In genomic region chr17:35178528-35178927, GRCm38 (mm10) we compare ENCODE assay signal across 7 mouse cellular contexts. TPM values are rescaled to one million over a fixed set of nuclear protein-coding genes. Genes with fewer than 3 reads are reported as not detected.
DNase-seq lines count a peak whose midpoint lies in the region; ATAC-seq and TF ChIP-seq lines count a peak whose summit lies in the region.

No protein-coding gene starts in this region.

- peak; percentile 98 for TF ChIP-seq CTCF in lung, postnatal 0 days (IDR thresholded peaks at IDR 0.05)

- TF ChIP-seq EP300 in lung, postnatal 0 days (IDR thresholded peaks at IDR 0.05): no peak

- DNase-seq in 3T3-L1 (ENCODE audit: low read depth, low spot score): peak; percentile 87
- DNase-seq in CD4-positive helper T cell, adult 2 months (ENCODE audit: low read depth, low spot score): peak; percentile 80
- DNase-seq in brain, adult 2 months (ENCODE audit: low read depth, low spot score): peak; percentile 75
- peak; percentile 62 to 79 for DNase-seq in kidney, adult 8-10 months
- peak; percentile 91 for DNase-seq in lung, postnatal 0 days (ENCODE audit: low spot score)
- peak; percentile 64 to 82 for DNase-seq in spleen, postnatal 10 days (ENCODE audit: low spot score in 2 of 2)

- no peak overlapping the region for H3K27ac ChIP-seq in lung, postnatal 0 days (ENCODE audit: low read length)

- no peaks in the 10 kb centered on the region for H3K36me3 ChIP-seq in lung, postnatal 0 days (ENCODE audit: insufficient read depth, low read length)

- no peaks in the 10 kb centered on the region for H3K9me3 ChIP-seq in lung, postnatal 0 days (ENCODE audit: low read length)

- no peaks in the 10 kb centered on the region for H3K27me3 ChIP-seq in lung, postnatal 0 days (replicated peaks; ENCODE audit: insufficient read depth, low read length)

- no peak overlapping the region for H3K4me3 ChIP-seq in lung, postnatal 0 days (ENCODE audit: low read depth, low read length)

- 8% methylated on average over 5 of the region's 5 CpGs for WGBS in lung, postnatal 0 days

- H3K4me2 ChIP-seq in lung, postnatal 0 days (replicated peaks; ENCODE audit: low read depth, low read length): no peak overlapping the region

- no peak overlapping the region for H3K9ac ChIP-seq in lung, postnatal 0 days (replicated peaks; ENCODE audit: low read depth)

- H3K4me1 ChIP-seq in lung, postnatal 0 days (ENCODE audit: insufficient read depth, low read depth, low read length): no peaks in the 10 kb centered on the region

- peak; percentile 92 for ATAC-seq in granulocyte monocyte progenitor cell, adult 5-6 weeks (replicated peaks; ENCODE audit: poor library complexity, severe bottlenecking)
- ATAC-seq in lung, postnatal 0 days: peak; percentile 92

RNA-seq across cellular contexts. Expression of gene Aif1, which starts 2.7 kb away (rescaled TPM):
- total RNA-seq in granulocyte monocyte progenitor cell, adult 5-6 weeks (2014; fragmentation: Nextera tagmentation): 15.1 and 20.8 TPM in 2 replicates
- total RNA-seq in granulocyte monocyte progenitor cell, adult 5-6 weeks (2017): 7.8 and 14.3 TPM in 2 replicates
- polyA plus RNA-seq in lung, postnatal 0 days (2015; fragmentation: Nextera tagmentation; extraction: Ambion mirVana): 9.9 and 10.3 TPM in 2 replicates

RNA-seq across cellular contexts. Expression of gene Lst1, which starts 9.7 kb away (rescaled TPM):
- 78.7 and 89.0 TPM in 2 replicates for total RNA-seq in granulocyte monocyte progenitor cell, adult 5-6 weeks (2014; fragmentation: Nextera tagmentation)
- total RNA-seq in granulocyte monocyte progenitor cell, adult 5-6 weeks (2017): 55.5 and 115 TPM in 2 replicates
- 24.8 and 27.5 TPM in 2 replicates for polyA plus RNA-seq in lung, postnatal 0 days (2015; fragmentation: Nextera tagmentation; extraction: Ambion mirVana)

RNA-seq across cellular contexts. Expression of gene Prrc2a, which starts 13.8 kb away (rescaled TPM):
- 254 and 306 TPM in 2 replicates for total RNA-seq in granulocyte monocyte progenitor cell, adult 5-6 weeks (2014; fragmentation: Nextera tagmentation)
- total RNA-seq in granulocyte monocyte progenitor cell, adult 5-6 weeks (2017): 43.2 and 67.9 TPM in 2 replicates
- polyA plus RNA-seq in lung, postnatal 0 days (2015; fragmentation: Nextera tagmentation; extraction: Ambion mirVana): 74.1 and 86.0 TPM in 2 replicates

RNA-seq across cellular contexts. Expression of gene Ltb, which starts 15.7 kb away (rescaled TPM):
- 1.6 TPM in 1 of 2 replicates, not detected in the other for total RNA-seq in granulocyte monocyte progenitor cell, adult 5-6 weeks (2014; fragmentation: Nextera tagmentation)
- 0.41 and 0.99 TPM in 2 replicates for total RNA-seq in granulocyte monocyte progenitor cell, adult 5-6 weeks (2017)
- 2.3 and 3.0 TPM in 2 replicates for polyA plus RNA-seq in lung, postnatal 0 days (2015; fragmentation: Nextera tagmentation; extraction: Ambion mirVana)

RNA-seq across cellular contexts. Expression of gene Tnf, which starts 23.3 kb away (rescaled TPM):
- total RNA-seq in granulocyte monocyte progenitor cell, adult 5-6 weeks (2014; fragmentation: Nextera tagmentation): 5.9 and 12.2 TPM in 2 replicates
- total RNA-seq in granulocyte monocyte progenitor cell, adult 5-6 weeks (2017): 13.1 and 15.2 TPM in 2 replicates
- 0.95 and 3.7 TPM in 2 replicates for polyA plus RNA-seq in lung, postnatal 0 days (2015; fragmentation: Nextera tagmentation; extraction: Ambion mirVana)
